Mouse (Mus musculus) liver, adult 2 months (tissue): ENCODE results near the gene Ndufb5. TPM values are rescaled to one million over a fixed set of nuclear protein-coding genes. Genes with fewer than 3 reads are reported as not detected.
"Not testable (repeated sequence)": the region's sequence is repeated elsewhere in the genome, so short reads cannot be mapped to it uniquely, and the experiment has no call there.

Experiments
- DNase-seq: peaks from one replicate; pipeline ENCODE4 v3.0.0-alpha.2; 2011; ENCODE audit warnings: low read depth, low spot score; ENCODE audit errors: extremely low read depth
- H3K27ac ChIP-seq: fragments of 200-500 bp; replicated peaks from 2 replicates; pipeline ENCODE4 v1.5.1; 2012; ENCODE audit warnings: low read depth, mild to moderate bottlenecking, control low read depth, inconsistent platforms, low read length; ENCODE audit not compliant: insufficient read depth
- H3K27me3 ChIP-seq: fragments of 200-500 bp; 2 replicates; pipeline ENCODE4 v1.6.1; 2012; ENCODE audit warnings: mild to moderate bottlenecking, moderate library complexity, low read length, inconsistent platforms; ENCODE audit not compliant: control insufficient read depth, insufficient read depth
- H3K36me3 ChIP-seq: fragments of 200-500 bp; 2 replicates; pipeline ENCODE4 v1.6.1; 2012; ENCODE audit warnings: low read length, inconsistent platforms; ENCODE audit not compliant: control insufficient read depth, insufficient read depth
- H3K4me1 ChIP-seq: fragments of 200-500 bp; 2 replicates; pipeline ENCODE4 v1.6.1; 2011; ENCODE audit warnings: low read length; ENCODE audit not compliant: control insufficient read depth, insufficient read depth
- H3K4me3 ChIP-seq: fragments of 200-500 bp; 2 replicates; pipeline ENCODE4 v1.5.1; 2011; ENCODE audit warnings: low read depth, mild to moderate bottlenecking, control low read depth, low read length, moderate library complexity; ENCODE audit not compliant: insufficient read depth
- H3K79me2 ChIP-seq: fragments of 200-500 bp; 2 replicates; pipeline ENCODE4 v1.6.1; 2012; ENCODE audit warnings: inconsistent platforms, mild to moderate bottlenecking, low read length, moderate library complexity; ENCODE audit not compliant: control insufficient read depth, insufficient read depth
- H3K9ac ChIP-seq: fragments of 200-500 bp; 2 replicates; pipeline ENCODE4 v1.6.1; 2012; ENCODE audit warnings: low read depth, mild to moderate bottlenecking, control low read depth, inconsistent platforms, low read length
- CTCF ChIP-seq: fragments of 200-500 bp; IDR thresholded peaks from 2 replicates; pipeline ENCODE4 v1.5.1; 2011; ENCODE audit warnings: low read depth, low read length, control low read depth
- POLR2A ChIP-seq: fragments of 200-500 bp; IDR thresholded peaks from 2 replicates; pipeline ENCODE4 v1.6.1; 2011; ENCODE audit warnings: low read length, control low read depth; ENCODE audit not compliant: insufficient read depth; ENCODE audit errors: extremely low read depth
- WGBS: fragments of 180-500 bp; shearing (Covaris S2); methylation state at CpG from one replicate; pipeline ENCODE4 v1.1.7; 2018; 5-methylcytosine and 5-hydroxymethylcytosine counted together
- polyA plus RNA-seq: library from polyadenylated mRNA; depleted of rRNA; stranded (reverse); fragments of >200 nt; gene quantifications from 2 replicates; pipeline ENCODE4 v1.2.3, GENCODE M21; 2012
- total RNA-seq: library from RNA; depleted of rRNA; stranded (reverse); fragments of >200 nt; gene quantifications from 2 replicates; pipeline ENCODE4 v1.2.3, GENCODE M21; 2014

The Ndufb5 gene
- total and polyA plus RNA-seq, 2 experiments = 279 to 375 TPM

GRCm38 (mm10) chr3:32708052-32708367 lies 28.8 kb upstream of the Ndufb5 start:
- Histone ChIP-seq H3K9ac (no peak overlapping the region), H3K36me3 (peaks cover 3% of the 10 kb centered on the region; the same call in 1 of the 2 replicates), H3K27ac (no peak overlapping the region), H3K4me1 (no peaks in the 10 kb centered on the region), H3K27me3 (no peaks in the 10 kb centered on the region), H3K4me3 (peak overlapping the region; percentile 28), H3K79me2 (0 out of 2 replicates have a peak, but pooled peaks cover 2% of the 10 kb centered on the region)
- no peak for DNase-seq
- no peak for TF ChIP-seq POLR2A
- WGBS = 4% methylated on average over 4 of the region's 4 CpGs

DNA sequence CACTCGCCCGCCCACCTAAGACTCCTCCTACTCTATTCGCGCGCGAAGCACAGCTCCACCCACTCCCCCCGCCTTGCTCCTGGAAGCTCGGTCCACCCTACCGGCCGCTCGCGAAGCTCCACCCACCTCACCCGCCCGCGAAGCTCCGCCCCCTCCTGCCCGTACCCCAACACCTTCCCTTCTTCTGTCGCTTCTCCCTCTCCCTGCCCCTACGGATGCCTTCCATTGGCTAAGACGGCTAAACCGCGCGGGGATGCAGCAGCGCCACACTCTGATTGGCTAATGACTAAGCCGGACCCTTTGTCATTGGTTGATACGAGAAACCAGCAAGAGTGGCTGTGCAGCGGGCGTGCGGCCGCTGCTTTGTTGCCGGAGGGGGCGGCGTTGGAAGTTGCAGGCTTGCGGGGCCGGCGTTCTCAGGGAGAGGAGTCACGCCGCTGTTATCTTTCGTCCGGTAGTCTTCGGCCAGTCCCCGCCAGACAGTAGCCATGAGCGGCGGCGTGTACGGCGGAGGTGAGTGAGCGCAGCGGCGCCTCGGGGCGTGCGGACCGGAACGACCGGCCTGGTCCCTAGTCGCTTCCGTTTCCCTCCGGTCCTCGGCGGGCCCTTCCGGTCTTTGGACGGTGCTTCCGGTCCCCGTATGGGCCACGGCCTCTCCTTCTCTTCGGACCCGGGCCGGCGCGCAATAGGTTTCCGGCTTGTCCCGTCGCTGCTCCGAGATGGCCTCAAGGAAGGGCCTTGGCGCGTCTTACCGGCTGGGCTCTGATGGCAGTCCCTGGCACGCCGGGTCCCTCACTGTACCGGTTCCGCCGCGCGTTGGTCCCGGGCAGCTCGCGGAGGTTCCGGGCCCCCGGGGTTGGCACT lies 28.2 kb upstream of the Ndufb5 start:
- Histone ChIP-seq H3K27me3 (no peaks in the 10 kb centered on the region), H3K4me1 (no peaks in the 10 kb centered on the region), H3K36me3 (peaks cover 4% of the 10 kb centered on the region; the same call in 1 of the 2 replicates), H3K4me3 (peak overlapping the region; percentile 95), H3K27ac (peak overlapping the region; percentile 66), H3K79me2 (0 out of 2 replicates have a peak, but pooled peaks cover 2% of the 10 kb centered on the region), H3K9ac (peak overlapping the region; percentile 93)
- DNase-seq = peak; percentile 98
- TF ChIP-seq CTCF (no peak), POLR2A (0 out of 2 replicates have a peak, but pooled peaks have one; percentile 17)
- under 1% methylated on average over 79 of the region's 90 CpGs for whole genome bisulfite sequencing

DNA sequence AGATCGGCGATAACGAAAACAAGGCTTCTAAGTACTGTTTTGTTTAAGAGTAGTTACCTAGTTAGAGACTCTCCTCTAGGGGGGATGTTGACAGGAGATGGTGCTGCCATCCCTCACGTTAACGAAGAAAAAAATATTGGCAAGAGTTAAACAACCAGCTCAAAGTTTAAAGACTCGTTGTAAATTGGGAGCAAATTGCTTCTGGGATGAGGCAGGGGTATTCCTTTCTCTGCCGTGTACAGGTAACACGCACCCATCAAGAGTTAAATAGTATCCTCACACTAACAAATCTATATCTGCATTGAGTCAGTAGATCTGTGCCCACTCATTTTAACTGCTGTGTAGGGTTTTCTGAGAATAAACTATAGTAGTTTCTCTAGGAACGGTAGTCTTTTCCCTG lies 27.4 kb upstream of the Ndufb5 start:
- DNase-seq = no peak
- WGBS = 4% methylated on average over 9 of the region's 9 CpGs
- H3K9ac ChIP-seq = peak overlapping the region; percentile 93
- 0 out of 2 replicates have a peak, but pooled peaks cover 2% of the 10 kb centered on the region for H3K79me2 ChIP-seq
- peaks cover 11% of the 10 kb centered on the region for H3K36me3 ChIP-seq
- H3K27ac ChIP-seq = peak overlapping the region; percentile 66; the same call in 1 of the 2 replicates
- H3K4me3 ChIP-seq = peak overlapping the region; percentile 95
- no peaks in the 10 kb centered on the region for H3K4me1 ChIP-seq
- H3K27me3 ChIP-seq = no peaks in the 10 kb centered on the region
- TF ChIP-seq POLR2A (no peak), CTCF (no peak)

- Histone ChIP-seq H3K36me3 (peaks cover 37% of the 10 kb centered on the region), H3K4me1 (no peaks in the 10 kb centered on the region), H3K79me2 (0 out of 2 replicates have a peak, but pooled peaks cover 2% of the 10 kb centered on the region), H3K27me3 (no peaks in the 10 kb centered on the region), H3K9ac (no peak overlapping the region), H3K27ac (no peak overlapping the region), H3K4me3 (no peak overlapping the region)
- WGBS = 91% methylated on average over 3 of the region's 3 CpGs
- TF ChIP-seq POLR2A (no peak), CTCF (no peak)
- no peak for DNase-seq
These were observed 23.1 kb upstream of the Ndufb5 start for GRCm38 (mm10) chr3:32713711-32714110.

DNA sequence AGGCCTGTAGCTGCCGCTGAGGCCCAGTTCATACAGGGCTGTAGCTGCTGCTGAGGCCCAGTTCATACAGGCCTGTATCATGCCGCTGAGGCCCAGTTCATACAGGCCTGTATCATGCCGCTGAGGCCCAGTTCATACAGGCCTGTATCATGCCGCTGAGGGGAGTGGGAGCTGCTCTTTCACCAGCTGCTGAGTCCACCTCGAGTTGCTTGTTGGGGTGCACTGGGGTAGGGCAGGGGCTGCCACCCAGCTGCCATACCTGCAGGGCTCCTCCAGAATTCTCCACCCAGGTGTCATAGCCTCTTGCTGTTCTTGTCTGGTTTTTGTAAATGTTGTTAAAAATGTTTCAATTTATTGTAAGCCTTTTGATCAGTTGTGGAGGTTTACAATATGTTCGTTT lies 19.4 kb upstream of the Ndufb5 start:
- not testable (repeated sequence) for H3K9ac ChIP-seq, DNase-seq, H3K4me1 ChIP-seq, H3K27me3 ChIP-seq, H3K27ac ChIP-seq, H3K4me3 ChIP-seq, H3K79me2 ChIP-seq
- H3K36me3 ChIP-seq = peaks cover 62% of the 10 kb centered on the region
- WGBS = 95% methylated on average over 6 of the region's 6 CpGs

DNA sequence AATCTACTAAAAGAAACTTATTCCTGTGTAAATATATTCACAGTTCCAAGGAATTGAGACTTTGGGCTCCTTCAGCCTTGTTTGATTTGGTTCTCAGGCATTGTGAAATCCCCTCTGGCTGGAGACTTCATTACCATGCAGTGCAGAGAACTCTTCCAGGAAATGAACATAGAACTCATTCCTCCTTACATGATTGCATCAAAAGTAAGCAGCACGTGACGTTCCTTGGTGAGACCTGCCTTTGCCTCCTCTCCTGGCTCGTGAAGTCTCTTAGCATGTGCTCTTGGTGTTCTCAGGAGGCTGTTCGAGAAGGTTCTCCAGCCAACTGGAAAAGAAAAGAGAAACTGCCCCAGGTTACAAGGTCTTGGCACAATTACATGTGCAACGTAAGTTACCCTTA lies 18.5 kb upstream of the Ndufb5 start:
- no peak for DNase-seq
- Histone ChIP-seq H3K9ac (no peak overlapping the region), H3K36me3 (peaks cover 67% of the 10 kb centered on the region), H3K4me3 (no peak overlapping the region), H3K79me2 (no peaks in the 10 kb centered on the region), H3K4me1 (no peaks in the 10 kb centered on the region), H3K27me3 (no peaks in the 10 kb centered on the region), H3K27ac (no peak overlapping the region)
- no peak for TF ChIP-seq POLR2A
- no peak for TF ChIP-seq CTCF
- WGBS = 96% methylated on average over 5 of the region's 5 CpGs
